13 mouse cellular contexts compared by ENCODE assay signal in genomic region chr11:77503511-77503910, GRCm38 (mm10). TPM values are rescaled to one million over a fixed set of nuclear protein-coding genes. Genes with fewer than 3 reads are reported as not detected.
DNase-seq lines count a peak whose midpoint lies in the region; ATAC-seq and TF ChIP-seq lines count a peak whose summit lies in the region.
"Had no signal": no experiment of that assay in that cellular context is flagged by ENCODE, and none has a peak within 500 bp of the region (broad histone marks: within the 10 kb centered on the region; RNA-seq: fewer than 3 reads in every experiment).

No protein-coding gene starts in this region.

- DNase-seq in gastrocnemius, postnatal 14 days: peak; percentile 72
- DNase-seq in gastrocnemius, postnatal 4 days (ENCODE audit: low spot score in 2 of 2): no peak
- DNase-seq in ovary, postnatal 36 days (ENCODE audit: low spot score): peak; percentile 26
- no peak for DNase-seq in ovary, postnatal 10 days (ENCODE audit: low spot score)
- DNase-seq in stomach, postnatal 0 days (ENCODE audit: low spot score): peak; percentile 43
- no peak for DNase-seq in spleen, postnatal 10 days (ENCODE audit: low spot score in 2 of 2)
- DNase-seq: thymus, postnatal 36 days had no signal

- H3K4me2 ChIP-seq in embryonic facial prominence, embryonic 15.5 days (replicated peaks): no peak overlapping the region
- H3K4me2 ChIP-seq in stomach, postnatal 0 days (replicated peaks; ENCODE audit: low read depth): no peak overlapping the region
- H3K4me2 ChIP-seq: neural tube, embryonic 12.5 days had no signal

- intact Hi-C loops in gastrocnemius, postnatal 14 days (cut with DNase I; ENCODE audit: low total_unique reads): loop anchor here (10.0 kb wide), 1 partner anchor 121 kb away; no protein-coding TSS in a partner anchor

- TF ChIP-seq EP300 in stomach, postnatal 0 days (optimal IDR thresholded peaks at IDR 0.05): no peak

- no peaks in the 10 kb centered on the region for H3K9me3 ChIP-seq in embryonic facial prominence, embryonic 15.5 days (replicated peaks)
- no peaks in the 10 kb centered on the region for H3K9me3 ChIP-seq in stomach, postnatal 0 days (ENCODE audit: control insufficient read depth, low read length)
- H3K9me3 ChIP-seq: neural tube, embryonic 12.5 days had no signal

- H3K9ac ChIP-seq in embryonic facial prominence, embryonic 15.5 days: no peak overlapping the region
- H3K9ac ChIP-seq in stomach, postnatal 0 days (ENCODE audit: low read length): peak overlapping the region; percentile 27; the same call in 1 of the 2 replicates
- H3K9ac ChIP-seq: neural tube, embryonic 12.5 days had no signal

- H3K4me1 ChIP-seq in embryonic facial prominence, embryonic 15.5 days: peaks cover 54% of the 10 kb centered on the region
- peaks cover 3% of the 10 kb centered on the region; the same call in 1 of the 2 replicates for H3K4me1 ChIP-seq in stomach, postnatal 0 days (replicated peaks; ENCODE audit: control insufficient read depth, insufficient read depth)

- H3K4me3 ChIP-seq in embryonic facial prominence, embryonic 15.5 days (replicated peaks): no peak overlapping the region
- H3K4me3 ChIP-seq in stomach, postnatal 0 days (ENCODE audit: low read depth, low read length): no peak overlapping the region
- H3K4me3 ChIP-seq: neural tube, embryonic 12.5 days had no signal

- H3K27ac ChIP-seq in embryonic facial prominence, embryonic 15.5 days (replicated peaks): no peak overlapping the region; the same call in 1 of the 2 replicates
- H3K27ac ChIP-seq in stomach, postnatal 0 days (replicated peaks): peak overlapping the region; percentile 45; the same call in 1 of the 2 replicates
- H3K27ac ChIP-seq: kidney, postnatal 0 days; neural tube, embryonic 12.5 days had no signal

- ATAC-seq in embryonic facial prominence, embryonic 15.5 days (ENCODE audit: insufficient number of reproducible peaks, low FRiP score, low TSS enrichment, low read depth): peak; percentile 52
- peak; percentile 22; the same call in 1 of the 2 replicates for ATAC-seq in stomach, postnatal 0 days (ENCODE audit: low FRiP score, low TSS enrichment)
- ATAC-seq: Patski had no signal

- no peak for TF ChIP-seq CTCF in stomach, postnatal 0 days (IDR thresholded peaks at IDR 0.05; ENCODE audit: low read depth)

- no peaks in the 10 kb centered on the region for H3K27me3 ChIP-seq in embryonic facial prominence, embryonic 15.5 days
- no peaks in the 10 kb centered on the region for H3K27me3 ChIP-seq in stomach, postnatal 0 days (ENCODE audit: control insufficient read depth, insufficient read depth, low read length)
- H3K27me3 ChIP-seq: neural tube, embryonic 12.5 days; Patski had no signal

- H3K36me3 ChIP-seq in embryonic facial prominence, embryonic 15.5 days: peaks cover 80% of the 10 kb centered on the region
- peaks cover 39% of the 10 kb centered on the region for H3K36me3 ChIP-seq in stomach, postnatal 0 days (ENCODE audit: control insufficient read depth, insufficient read depth, low read length)

- WGBS in embryonic facial prominence, embryonic 15.5 days: 61% methylated on average over 3 of the region's 3 CpGs
- 36% methylated on average over 3 of the region's 3 CpGs for WGBS in stomach, postnatal 0 days

RNA-seq across cellular contexts. Expression of gene Git1, which starts 10.1 kb away (rescaled TPM):
- 10 to 100 TPM; 23.0 to 25.9 TPM for total RNA-seq in gastrocnemius, postnatal 14 days (2021)
- total RNA-seq in gastrocnemius, postnatal 4 days (2021): 10 to 100 TPM; 48.5 to 52.9 TPM
- 11.7 and 12.5 TPM in 2 replicates for polyA plus RNA-seq in embryonic facial prominence, embryonic 15.5 days (2015; fragmentation: Nextera tagmentation; extraction: Ambion mirVana)
- polyA plus RNA-seq in stomach, postnatal 0 days (2015; fragmentation: Nextera tagmentation; extraction: Ambion mirVana): 5.9 and 7.9 TPM in 2 replicates

RNA-seq across cellular contexts. Expression of gene Abhd15, which starts 11.4 kb away (rescaled TPM):
- under 1 TPM; 0.45 to 0.53 TPM for total RNA-seq in gastrocnemius, postnatal 14 days (2021)
- total RNA-seq in gastrocnemius, postnatal 4 days (2021): 1 to 10 TPM; 1.2 to 2.5 TPM
- polyA plus RNA-seq in embryonic facial prominence, embryonic 15.5 days (2015; fragmentation: Nextera tagmentation; extraction: Ambion mirVana): 3.5 and 3.9 TPM in 2 replicates
- polyA plus RNA-seq in stomach, postnatal 0 days (2015; fragmentation: Nextera tagmentation; extraction: Ambion mirVana): 1.8 and 1.9 TPM in 2 replicates

RNA-seq across cellular contexts. Expression of gene Trp53i13, which starts 12.3 kb away (rescaled TPM):
- 1 to 10 TPM; 6.0 to 6.3 TPM for total RNA-seq in gastrocnemius, postnatal 14 days (2021)
- total RNA-seq in gastrocnemius, postnatal 4 days (2021): 10 to 100 TPM; 14.8 to 15.0 TPM
- 61.8 and 63.9 TPM in 2 replicates for polyA plus RNA-seq in embryonic facial prominence, embryonic 15.5 days (2015; fragmentation: Nextera tagmentation; extraction: Ambion mirVana)
- polyA plus RNA-seq in stomach, postnatal 0 days (2015; fragmentation: Nextera tagmentation; extraction: Ambion mirVana): 19.5 and 20.9 TPM in 2 replicates

RNA-seq across cellular contexts. Expression of gene Ankrd13b, which starts 14.0 kb away (rescaled TPM):
- total RNA-seq in gastrocnemius, postnatal 14 days (2021): 1 to 10 TPM; 5.7 to 6.3 TPM
- total RNA-seq in gastrocnemius, postnatal 4 days (2021): 10 to 100 TPM; 13.0 to 13.8 TPM
- 8.9 and 10.4 TPM in 2 replicates for polyA plus RNA-seq in embryonic facial prominence, embryonic 15.5 days (2015; fragmentation: Nextera tagmentation; extraction: Ambion mirVana)
- 2.4 and 3.0 TPM in 2 replicates for polyA plus RNA-seq in stomach, postnatal 0 days (2015; fragmentation: Nextera tagmentation; extraction: Ambion mirVana)

RNA-seq across cellular contexts. Expression of gene Gm10392, which starts 15.5 kb away (rescaled TPM):
- not detected for total RNA-seq in gastrocnemius, postnatal 14 days (2021)
- total RNA-seq in gastrocnemius, postnatal 4 days (2021): not detected
- 0.29 and 0.39 TPM in 2 replicates for polyA plus RNA-seq in embryonic facial prominence, embryonic 15.5 days (2015; fragmentation: Nextera tagmentation; extraction: Ambion mirVana)
- 0.06 and 0.07 TPM in 2 replicates for polyA plus RNA-seq in stomach, postnatal 0 days (2015; fragmentation: Nextera tagmentation; extraction: Ambion mirVana)
- polyA plus RNA-seq: kidney, postnatal 0 days; limb, embryonic 11.5 days; Patski; small intestine, adult 2 months had no signal

Comparison
In these comparisons a context has a peak if more than half of its experiments do, and no peak if none do; other contexts are left out.
1. DNase-seq: peak in gastrocnemius, postnatal 14 days (single experiment), ovary, postnatal 36 days (single experiment) and stomach, postnatal 0 days (single experiment); none in gastrocnemius, postnatal 4 days (0 of 2), ovary, postnatal 10 days (single experiment) and spleen, postnatal 10 days (0 of 2).